Mouse (Mus musculus): ENCODE results near the gene Tfap4.

DNA sequence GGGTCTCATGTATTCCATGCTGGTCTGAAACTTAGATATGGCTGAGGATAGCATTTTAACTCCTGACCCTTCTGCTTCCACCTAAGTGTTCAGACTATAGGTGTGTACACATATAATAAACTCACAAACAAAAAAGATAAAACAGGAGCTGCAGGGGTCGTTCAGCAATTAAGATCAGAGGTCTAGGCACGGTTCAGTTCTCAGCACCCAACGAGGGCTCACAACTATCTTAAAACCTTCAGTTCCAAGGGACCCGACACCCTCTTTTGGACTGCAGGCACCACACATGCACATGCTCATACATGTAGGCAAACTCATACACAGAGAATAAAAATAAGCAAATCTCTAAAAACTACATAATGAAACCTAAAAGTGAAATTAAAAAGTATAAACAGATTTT lies 18.6 kb downstream of the Tfap4 start:
- TF ChIP-seq POLR2A (IDR thresholded peaks at IDR 0.05; ENCODE audit: extremely low read depth, insufficient read depth, low read length), result no peak
- TF ChIP-seq CTCF (IDR thresholded peaks at IDR 0.05; ENCODE audit: extremely low read depth, insufficient read depth, low read length), result no peak
